Mouse (Mus musculus) stomach, embryonic 15.5 days (tissue): ENCODE results near the gene Slc5a5. TPM values are rescaled to one million over a fixed set of nuclear protein-coding genes. Genes with fewer than 3 reads are reported as not detected.
A peak's percentile ranks its signal among the peaks of the same experiment; 100 is the strongest.

Experiments used
- ATAC-seq: fragments of 200-750 bp; cut with Nextera tagmentation; 2 replicates; pipeline ENCODE4 v1.8.0; 2017; ENCODE audit warnings: low read depth, moderate number of reproducible peaks, moderate TSS enrichment; ENCODE audit not compliant: insufficient read depth, low FRiP score
- H3K27ac ChIP-seq: fragments of 300-500 bp; sonication (generic); 2 replicates; pipeline ENCODE4 v1.5.1; 2015; ENCODE audit warnings: mild to moderate bottlenecking, inconsistent platforms
- H3K27me3 ChIP-seq: fragments of 300-500 bp; sonication (generic); replicated peaks from 2 replicates; pipeline ENCODE4 v1.6.1; 2015; ENCODE audit warnings: inconsistent platforms
- H3K36me3 ChIP-seq: fragments of 300-500 bp; sonication (generic); 2 replicates; pipeline ENCODE4 v1.6.1; 2015; ENCODE audit warnings: inconsistent platforms
- H3K4me1 ChIP-seq: fragments of 300-500 bp; sonication (generic); 2 replicates; pipeline ENCODE4 v1.6.1; 2015; ENCODE audit warnings: inconsistent platforms
- H3K4me2 ChIP-seq: fragments of 300-500 bp; sonication (generic); 2 replicates; pipeline ENCODE4 v1.6.1; 2015; ENCODE audit warnings: mild to moderate bottlenecking, inconsistent platforms
- H3K4me3 ChIP-seq: fragments of 300-500 bp; sonication (generic); replicated peaks from 2 replicates; pipeline ENCODE4 v1.5.1; 2015; ENCODE audit warnings: inconsistent platforms
- H3K9ac ChIP-seq: fragments of 300-500 bp; sonication (generic); 2 replicates; pipeline ENCODE4 v1.6.1; 2015; ENCODE audit warnings: inconsistent platforms
- H3K9me3 ChIP-seq: fragments of 300-500 bp; sonication (generic); 2 replicates; pipeline ENCODE4 v1.6.1; 2016; ENCODE audit warnings: inconsistent platforms
- WGBS: fragments of 180-500 bp; shearing (Covaris S2); methylation state at CpG from one replicate; pipeline ENCODE4 v1.1.7; 2015; 5-methylcytosine and 5-hydroxymethylcytosine counted together
- microRNA counts: library from miRNA; unstranded; fragments of <30 nt; microRNA quantifications from one replicate; lab custom pipeline; 2016
- microRNA-seq: library from miRNA; unstranded; fragments of <30 nt; microRNA quantifications from one replicate; pipeline ENCODE4, GENCODE M21; 2016
- polyA plus RNA-seq: library from polyadenylated mRNA; unstranded; fragments of >200 nt; fragmentation: Nextera tagmentation; extraction: Ambion mirVana; gene quantifications from 2 replicates; pipeline ENCODE4 v1.2.1, GENCODE M21; 2015

The Slc5a5 gene
- polyA plus RNA-seq, 1 experiment from 2014 or later: 4.1 TPM

DNA sequence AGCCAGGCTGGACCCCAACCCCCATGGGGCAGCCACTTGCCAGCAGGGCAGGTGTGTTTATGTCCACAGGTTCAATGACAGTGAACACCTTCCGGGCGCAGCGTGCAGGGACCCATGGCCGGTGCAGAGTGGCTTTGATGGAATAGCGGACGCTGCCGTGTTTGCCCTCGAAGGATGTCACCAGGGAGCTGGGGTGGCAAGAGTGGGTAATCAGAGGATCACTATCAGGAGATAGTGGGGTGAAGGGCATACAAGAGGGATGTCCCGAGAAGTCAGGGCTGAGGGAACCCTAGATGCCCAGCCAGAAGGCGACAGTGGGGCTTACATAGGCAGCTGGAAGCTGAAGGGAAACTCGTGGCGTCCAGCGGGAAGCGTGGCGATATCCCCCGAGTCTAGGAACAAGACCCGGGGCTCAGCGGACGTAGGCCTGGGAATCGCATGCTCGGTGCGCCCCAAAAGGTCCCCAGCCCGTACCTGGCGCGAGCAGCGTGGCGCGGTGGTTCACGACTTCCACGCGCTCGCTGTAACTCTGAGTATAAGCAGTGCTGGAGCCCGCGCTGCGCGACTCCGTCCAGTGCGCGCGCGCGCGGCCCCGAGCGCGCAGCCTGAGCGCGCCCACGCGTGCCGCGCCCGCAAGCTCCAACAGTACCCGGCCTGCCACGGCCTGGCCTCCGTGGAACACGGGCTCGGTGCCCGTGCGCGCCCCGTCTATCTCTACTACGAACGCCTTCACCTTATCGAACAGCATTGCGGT, 53.7 kb downstream of the Slc5a5 start:
- H3K4me3 ChIP-seq: peak overlapping the region; percentile 70
- no peaks in the 10 kb centered on the region for H3K27me3 ChIP-seq
- WGBS: 2% methylated on average over 66 of the region's 66 CpGs
- peak overlapping the region; percentile 91 for H3K27ac ChIP-seq
- H3K4me1 ChIP-seq: peaks cover 19% of the 10 kb centered on the region
- 0 out of 2 replicates have a peak, but pooled peaks cover 6% of the 10 kb centered on the region for H3K36me3 ChIP-seq
- no peaks in the 10 kb centered on the region for H3K9me3 ChIP-seq
- H3K4me2 ChIP-seq: peak overlapping the region; percentile 72
- ATAC-seq: peak; percentile 20
- peak overlapping the region; percentile 77 for H3K9ac ChIP-seq

DNA sequence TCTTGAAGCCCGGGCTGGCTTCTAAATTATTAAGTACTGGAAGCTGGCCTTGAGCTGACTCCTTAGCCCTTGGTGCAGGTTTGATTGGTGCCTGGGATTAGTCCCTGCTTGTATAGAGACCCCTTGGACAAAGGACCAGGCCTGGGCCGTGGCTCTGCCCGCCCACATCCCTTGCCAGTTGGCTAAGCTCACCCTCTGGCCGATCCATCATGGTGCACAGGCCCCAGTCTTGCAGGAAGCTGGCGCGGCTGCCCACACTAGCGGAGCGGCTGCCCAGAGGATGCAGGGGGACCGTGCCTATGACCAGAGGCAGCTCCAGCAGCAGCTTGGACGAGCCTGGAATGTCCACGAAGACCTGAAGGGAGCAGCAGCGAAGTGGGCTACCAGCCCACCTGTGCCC, 55.9 kb downstream of the Slc5a5 start:
- ATAC-seq: no peak
- 89% methylated on average over 12 of the region's 12 CpGs for WGBS

DNA sequence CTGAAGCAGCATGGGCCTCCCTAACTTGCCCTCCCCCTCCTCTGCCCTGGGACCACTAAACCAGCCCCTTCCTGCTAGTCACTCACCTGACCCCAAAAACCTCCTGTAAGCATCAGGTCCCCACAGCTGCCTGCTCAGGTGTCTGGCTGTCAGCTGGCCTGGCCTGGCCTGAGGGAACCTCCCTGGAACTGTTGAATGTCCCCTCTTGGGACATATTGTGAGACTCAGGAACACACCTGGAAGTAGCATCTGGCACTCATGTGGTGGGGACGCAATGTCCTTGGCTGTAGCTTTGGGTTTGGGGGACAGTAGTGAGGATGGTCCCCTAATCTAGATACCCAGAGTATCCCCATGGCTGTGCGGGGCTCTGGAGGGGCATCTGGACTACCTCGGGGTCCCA, 58.5 kb downstream of the Slc5a5 start:
- Histone ChIP-seq H3K4me1 (peaks cover 11% of the 10 kb centered on the region; the same call in 1 of the 2 replicates), H3K27me3 (no peaks in the 10 kb centered on the region), H3K27ac (no peak overlapping the region), H3K4me3 (no peak overlapping the region), H3K9me3 (no peaks in the 10 kb centered on the region), H3K9ac (no peak overlapping the region), H3K36me3 (0 out of 2 replicates have a peak, but pooled peaks cover 6% of the 10 kb centered on the region), H3K4me2 (no peak overlapping the region)
- WGBS: 89% methylated on average over 3 of the region's 3 CpGs
- ATAC-seq: no peak

More for the DNA sequence above, 55.9 kb downstream of the Slc5a5 start:
- Histone ChIP-seq H3K4me1 (peaks cover 24% of the 10 kb centered on the region), H3K9ac (no peak overlapping the region), H3K4me3 (no peak overlapping the region), H3K36me3 (0 out of 2 replicates have a peak, but pooled peaks cover 6% of the 10 kb centered on the region), H3K9me3 (no peaks in the 10 kb centered on the region), H3K27me3 (no peaks in the 10 kb centered on the region), H3K4me2 (no peak overlapping the region), H3K27ac (no peak overlapping the region)

DNA sequence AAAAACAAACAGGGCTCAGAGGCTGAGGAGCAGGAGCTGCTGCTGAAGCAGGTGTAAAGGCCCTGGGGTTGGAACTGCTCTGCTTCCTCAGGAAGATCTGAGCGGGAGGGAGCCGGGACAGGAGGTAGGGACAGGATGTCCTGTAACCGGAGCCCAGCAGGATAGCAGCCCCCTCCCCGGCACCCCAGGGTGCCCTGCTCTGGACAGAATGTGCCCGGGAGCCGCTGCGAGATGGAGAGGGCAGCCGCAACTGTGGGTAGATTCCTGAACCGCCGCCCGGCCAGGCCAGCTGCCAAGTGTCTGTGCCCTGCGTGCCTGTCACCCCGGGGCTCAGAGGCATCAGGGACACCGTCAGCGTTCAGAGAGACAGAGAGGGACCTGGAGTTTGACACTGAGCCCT, 59.0 kb downstream of the Slc5a5 start:
- Histone ChIP-seq H3K9ac (no peak overlapping the region), H3K4me1 (peaks cover 7% of the 10 kb centered on the region; the same call in 1 of the 2 replicates), H3K27ac (no peak overlapping the region), H3K9me3 (no peaks in the 10 kb centered on the region), H3K36me3 (0 out of 2 replicates have a peak, but pooled peaks cover 6% of the 10 kb centered on the region), H3K4me3 (no peak overlapping the region), H3K4me2 (no peak overlapping the region), H3K27me3 (no peaks in the 10 kb centered on the region)
- WGBS: 43% methylated on average over 15 of the region's 15 CpGs
- no peak for ATAC-seq

DNA sequence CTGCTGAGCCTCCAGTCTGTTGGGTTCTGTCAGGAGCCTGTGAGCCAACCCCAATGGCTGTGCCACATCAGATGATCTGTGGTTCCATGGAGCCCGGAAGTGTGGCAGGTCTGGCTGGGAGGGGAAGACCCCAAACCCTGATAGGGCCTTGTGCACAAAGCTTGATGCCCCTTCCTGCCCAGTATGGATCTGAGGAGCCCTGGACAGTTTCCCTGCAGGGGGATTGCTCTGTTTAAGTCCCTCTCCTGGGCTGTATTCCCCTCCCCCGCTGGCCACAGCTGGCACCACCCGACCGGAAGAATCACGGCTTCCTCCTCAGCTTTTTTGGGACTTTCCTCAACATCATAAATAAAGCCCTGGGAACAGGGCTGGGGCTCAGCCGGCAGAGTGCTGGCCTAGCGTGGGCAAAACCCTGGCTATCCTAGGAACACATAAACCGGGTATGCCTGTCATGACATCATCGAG, 59.5 kb downstream of the Slc5a5 start:
- Histone ChIP-seq H3K4me1 (0 out of 2 replicates have a peak, but pooled peaks cover 5% of the 10 kb centered on the region), H3K36me3 (0 out of 2 replicates have a peak, but pooled peaks cover 6% of the 10 kb centered on the region), H3K9me3 (no peaks in the 10 kb centered on the region), H3K4me2 (no peak overlapping the region), H3K9ac (no peak overlapping the region), H3K4me3 (no peak overlapping the region), H3K27me3 (no peaks in the 10 kb centered on the region), H3K27ac (no peak overlapping the region)
- ATAC-seq: no peak
- 41% methylated on average over 9 of the region's 9 CpGs for WGBS

MicroRNAs within 50 kb of the gene (microRNA counts, 519-probe panel; counts per million panel counts)
- microRNA mmu-miR-1969 (lab: Ali Mortazavi, UCI): not detected

Small RNA genes lying within 50 kb of the gene (microRNA-seq; reads per million reads assigned to microRNA genes)
- gene Mir1969 (3.3 reads per million, percentile 13 among the genes with 10 or more reads in this experiment), gene Mir7067 (1.2 reads per million)

Other genes starting within 250 kb of the Slc5a5 start
- 49.9 and 57.9 TPM in 2 replicates for gene Pgpep1, start 232.4 kb downstream of the Slc5a5 start, polyA plus RNA-seq
- 271 and 297 TPM in 2 replicates for gene Lsm4, start 219.5 kb downstream of the Slc5a5 start, polyA plus RNA-seq
- 84.4 and 84.6 TPM in 2 replicates for gene Jund, start 193.8 kb downstream of the Slc5a5 start, polyA plus RNA-seq
- 0.04 TPM in 1 of 2 replicates, not detected in the other for gene Iqcn, start 189.3 kb downstream of the Slc5a5 start, polyA plus RNA-seq
- gene Gm3336, start 174.2 kb downstream of the Slc5a5 start, polyA plus RNA-seq: 1.1 and 1.9 TPM in 2 replicates
- gene Pde4c, start 169.0 kb downstream of the Slc5a5 start, polyA plus RNA-seq: 0.45 and 0.50 TPM in 2 replicates
- 20.9 and 24.0 TPM in 2 replicates for gene Rab3a, start 138.1 kb downstream of the Slc5a5 start, polyA plus RNA-seq
- gene Mpv17l2, start 131.8 kb downstream of the Slc5a5 start, polyA plus RNA-seq: 44.4 and 51.3 TPM in 2 replicates
- 58.1 and 58.4 TPM in 2 replicates for gene Pik3r2, start 116.0 kb downstream of the Slc5a5 start, polyA plus RNA-seq
- 13.3 and 16.5 TPM in 2 replicates for gene Mast3, start 87.7 kb downstream of the Slc5a5 start, polyA plus RNA-seq
- gene Il12rb1, start 84.3 kb downstream of the Slc5a5 start, polyA plus RNA-seq: 0.26 and 0.43 TPM in 2 replicates
- gene Arrdc2, start 53.0 kb downstream of the Slc5a5 start, polyA plus RNA-seq: 6.5 and 7.0 TPM in 2 replicates
- 1.5 and 2.1 TPM in 2 replicates for gene Kcnn1, start 29.5 kb downstream of the Slc5a5 start, polyA plus RNA-seq
- 90.9 and 91.3 TPM in 2 replicates for gene Ccdc124, start 18.8 kb downstream of the Slc5a5 start, polyA plus RNA-seq
- 3,920 and 3,932 TPM in 2 replicates for gene Rpl18a, start 4.7 kb upstream of the Slc5a5 start, polyA plus RNA-seq
- 39.5 and 44.7 TPM in 2 replicates for gene Map1s, start 13.2 kb upstream of the Slc5a5 start, polyA plus RNA-seq